Mouse (Mus musculus) Muller cell, postnatal 12 days (primary cell): ENCODE results near the gene Col9a2.

Experiments
- DNase-seq: peaks from one replicate; pipeline ENCODE4 v3.0.0-alpha.2; 2015; ENCODE audit errors: inconsistent ontology term

Gene Col9a2

DNA sequence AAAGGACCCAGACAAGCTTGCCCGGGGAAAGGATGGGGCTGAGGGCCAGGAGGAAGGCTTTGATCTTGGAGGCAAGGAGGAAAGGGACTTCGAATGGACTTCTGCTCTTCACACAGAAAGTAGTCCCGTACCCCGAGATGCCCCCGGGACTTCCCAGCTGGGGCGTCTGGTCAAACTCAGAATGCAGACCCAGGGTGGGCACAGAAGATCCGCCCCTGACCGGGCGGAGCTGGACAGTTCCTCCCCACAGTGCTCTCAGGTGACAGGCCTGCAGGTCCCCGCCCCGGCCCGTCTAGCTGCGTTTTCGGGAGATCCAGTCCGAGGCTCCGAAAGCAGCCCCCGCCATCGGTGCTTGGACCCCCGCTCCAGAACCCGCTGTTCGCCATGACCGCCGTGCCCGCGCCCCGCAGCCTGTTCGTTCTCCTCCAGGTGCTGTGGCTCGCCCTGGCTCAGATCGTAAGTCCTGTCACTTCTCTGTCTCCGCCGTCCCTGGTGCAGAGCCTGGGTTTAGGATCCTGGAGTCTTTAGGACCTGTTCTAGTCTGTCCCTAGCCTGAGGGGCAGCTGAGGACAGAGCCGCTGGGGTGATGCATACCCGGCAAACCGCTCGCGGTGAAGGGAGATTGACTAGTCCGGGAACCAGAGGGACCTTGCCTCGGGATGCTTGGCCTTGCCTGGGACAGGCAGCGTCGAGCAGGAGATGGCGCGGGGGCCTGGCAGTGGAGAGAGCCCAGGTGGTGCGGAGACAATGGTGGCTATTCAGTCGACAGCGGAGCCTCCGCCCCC lies at the start of gene Col9a2:
Col9a2 (plus strand) TSS at position 55 of the 785 bp plus-strand sequence.
- peak; percentile 68 for DNase-seq

DNA sequence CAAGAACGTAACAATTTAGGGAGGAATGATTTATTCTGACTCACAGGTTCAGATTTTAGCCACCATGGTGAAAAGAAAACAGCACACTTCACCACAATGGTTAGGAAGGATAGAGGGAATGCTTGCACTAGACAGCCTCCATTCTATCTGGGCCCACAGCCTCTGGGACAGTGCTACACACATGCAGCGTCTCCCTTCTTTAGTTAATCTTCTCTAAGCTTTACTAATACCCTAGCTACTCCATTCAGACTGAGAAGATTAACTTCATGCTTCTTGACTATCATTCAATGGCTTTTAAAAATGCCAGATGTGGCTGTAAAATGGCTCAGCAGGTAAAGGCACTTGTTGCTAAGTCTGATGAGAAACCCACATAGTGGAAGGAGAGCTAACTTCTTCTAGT lies 46.9 kb upstream of the Col9a2 start:
- DNase-seq, result no peak

DNA sequence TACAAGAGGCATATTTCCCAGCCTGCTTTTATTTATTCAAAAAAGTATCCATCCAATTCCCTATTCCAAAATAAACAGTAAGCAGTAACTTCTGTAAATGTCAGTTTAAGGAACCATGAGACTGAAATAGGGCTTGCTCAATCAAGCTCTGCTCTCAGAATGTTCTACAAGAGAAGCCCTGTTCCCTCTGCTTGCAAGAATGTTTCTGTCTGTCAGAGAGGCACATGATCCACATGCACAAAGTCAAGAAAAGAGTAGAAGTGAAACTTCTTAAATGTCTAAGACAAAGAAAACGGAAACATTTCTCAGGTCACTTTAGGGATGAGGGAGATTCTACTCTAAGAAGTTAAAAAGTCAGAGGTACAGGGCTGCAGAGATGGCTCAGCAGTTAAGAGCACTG lies 46.2 kb upstream of the Col9a2 start:
- no peak for DNase-seq

DNA sequence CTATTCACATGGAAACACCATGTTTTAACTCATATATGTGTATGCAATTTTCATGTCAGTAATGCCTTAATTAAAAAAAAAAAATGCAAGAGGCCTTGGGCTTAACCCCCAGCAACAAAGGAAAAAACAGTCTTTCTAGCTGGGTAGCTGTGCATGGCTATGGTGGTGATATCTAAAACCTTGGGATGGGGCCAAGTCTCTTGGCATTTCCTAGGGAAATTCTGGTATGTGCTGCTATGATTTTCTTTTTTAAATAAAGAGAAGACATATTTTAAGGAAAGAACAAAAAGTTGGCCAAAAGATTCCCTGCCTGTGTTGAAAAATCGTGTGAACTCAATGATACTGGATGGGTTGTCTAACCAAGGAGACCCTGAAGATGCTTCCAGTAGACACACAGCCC lies 43.3 kb upstream of the Col9a2 start:
- no peak for DNase-seq

DNA sequence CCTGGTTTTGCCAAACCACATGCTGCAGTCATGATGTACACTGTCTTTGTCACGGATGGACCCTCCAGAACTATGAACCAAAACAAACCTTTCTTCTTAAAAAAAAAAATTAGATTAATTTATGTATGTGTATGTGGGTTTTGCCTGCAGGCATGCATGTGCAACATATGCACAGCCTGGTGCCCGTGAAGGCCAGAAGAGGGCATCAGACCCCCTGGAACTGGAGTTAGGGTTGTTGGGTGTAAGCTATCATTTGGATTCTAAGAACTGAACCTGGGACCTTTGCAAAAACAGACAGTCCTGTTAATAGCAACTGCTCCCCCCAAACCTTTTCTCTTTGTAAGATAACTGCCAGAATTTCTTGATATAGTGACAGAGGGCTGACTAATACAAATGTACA lies 38.1 kb upstream of the Col9a2 start:
- no peak for DNase-seq

DNA sequence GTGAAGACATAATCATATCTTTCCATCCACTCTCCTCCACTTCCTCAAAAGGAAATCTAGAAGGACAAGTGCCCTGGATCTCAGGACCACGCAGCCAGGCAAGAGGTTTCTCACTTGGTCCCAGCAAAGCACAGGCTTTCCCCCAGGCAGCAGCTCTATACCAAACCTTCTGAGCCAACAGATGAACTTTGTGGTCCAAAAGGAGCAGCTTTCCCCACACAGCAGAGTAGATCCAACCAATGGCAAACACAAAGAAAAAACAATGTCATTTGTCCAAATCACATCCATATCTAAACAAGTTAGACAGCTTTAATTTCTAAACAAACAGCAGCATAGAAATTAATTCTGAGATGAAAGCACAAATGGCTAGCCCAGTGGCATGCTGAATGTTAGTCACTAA lies 37.5 kb upstream of the Col9a2 start:
- no peak for DNase-seq

DNA sequence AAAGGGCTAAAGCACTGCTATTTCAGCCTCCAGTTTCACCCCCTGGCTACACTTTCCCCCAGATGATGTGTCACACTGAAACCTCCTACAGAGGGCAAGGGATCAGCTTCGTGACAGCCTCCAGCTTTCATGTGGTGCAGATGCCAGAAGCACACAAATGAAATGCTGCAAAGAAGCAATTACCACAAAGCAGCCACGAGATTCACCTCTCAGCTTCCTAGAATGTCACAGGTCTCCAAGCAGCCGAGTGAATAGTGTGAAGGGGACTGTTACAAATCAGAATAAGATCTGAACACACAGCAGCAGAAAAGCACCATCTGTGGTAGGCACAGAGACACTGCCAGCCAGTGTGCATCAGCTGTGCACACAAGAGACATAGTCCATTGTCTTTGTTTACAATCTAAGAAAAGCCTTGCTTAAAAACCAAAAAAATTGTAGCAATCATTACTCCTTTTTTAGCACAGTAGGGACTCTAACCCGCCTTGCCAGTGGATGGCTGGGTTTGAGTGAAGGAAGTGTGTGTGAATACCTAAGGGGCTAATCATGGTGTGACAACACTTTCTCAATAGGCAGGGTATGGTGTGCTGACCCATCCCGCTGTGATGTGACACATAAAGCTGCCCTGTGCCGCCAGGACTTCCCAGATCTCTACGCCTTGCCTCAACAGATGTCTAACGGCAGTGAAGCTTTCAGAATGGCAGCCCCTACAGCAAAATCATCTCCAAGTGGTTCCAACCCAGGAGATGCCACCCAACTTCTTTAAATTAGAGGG lies 36.6 kb upstream of the Col9a2 start:
- peak; percentile 86 for DNase-seq

DNA sequence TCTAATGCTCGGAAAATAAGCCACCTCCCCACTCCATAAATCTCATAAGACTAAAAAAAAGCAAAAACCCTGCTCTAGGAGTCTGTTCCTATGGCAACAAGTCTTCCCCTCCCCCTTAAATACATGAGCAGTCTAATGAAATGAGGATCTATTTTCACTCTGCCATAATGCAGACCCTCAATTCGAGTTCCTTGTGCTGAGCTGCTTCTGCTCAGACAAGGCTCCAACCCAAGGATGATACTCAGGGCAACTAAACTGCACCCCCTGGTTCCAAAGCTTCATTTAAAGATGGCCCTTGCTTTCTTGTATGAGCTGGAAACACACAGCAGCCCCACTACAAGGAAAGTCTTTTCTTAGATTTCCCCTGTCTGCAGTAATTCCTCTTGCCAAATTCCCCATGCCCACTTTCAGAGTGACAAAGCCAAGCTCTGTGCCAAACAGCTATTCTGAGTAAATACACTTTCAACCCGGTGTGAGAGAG lies 35.5 kb upstream of the Col9a2 start:
- peak; percentile 62 for DNase-seq

DNA sequence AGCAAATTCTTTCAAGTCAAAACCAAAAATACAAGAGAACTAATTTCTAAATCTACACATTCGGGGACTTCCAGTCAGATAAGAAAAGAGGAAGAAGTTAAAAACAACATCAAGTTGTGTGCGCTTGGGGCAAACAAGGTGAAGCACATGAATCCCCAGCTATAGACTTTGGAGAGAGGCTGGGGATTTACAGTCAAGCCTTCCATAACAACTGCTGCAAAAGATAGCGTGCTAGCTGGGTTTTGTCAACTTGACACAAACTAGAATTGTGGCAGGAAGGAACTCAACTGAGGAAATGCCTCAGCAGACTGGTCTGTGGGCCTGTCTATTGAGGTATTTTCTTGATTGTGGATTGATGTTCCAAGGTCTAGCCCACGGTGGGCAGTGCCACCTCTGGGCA lies 34.5 kb upstream of the Col9a2 start:
- DNase-seq, result no peak

DNA sequence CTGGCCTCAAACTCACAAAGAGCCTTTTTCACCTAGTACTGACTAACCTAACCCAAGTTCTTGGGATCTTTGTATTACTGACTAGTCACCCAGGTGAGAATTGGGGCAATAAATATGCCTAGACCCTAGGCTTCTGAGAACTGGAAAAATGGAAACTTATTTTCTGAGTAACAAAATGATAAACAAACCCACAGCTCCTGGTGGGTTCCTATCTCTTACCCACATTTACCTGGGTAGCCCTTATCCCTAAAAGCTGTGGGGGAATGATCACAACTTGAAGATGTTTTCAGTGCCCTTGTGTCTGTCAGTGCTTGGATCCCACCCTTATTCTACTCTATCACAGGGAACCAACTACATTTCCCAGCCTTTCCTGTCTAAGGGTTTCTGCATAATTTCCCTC lies 32.2 kb upstream of the Col9a2 start:
- no peak for DNase-seq

DNA sequence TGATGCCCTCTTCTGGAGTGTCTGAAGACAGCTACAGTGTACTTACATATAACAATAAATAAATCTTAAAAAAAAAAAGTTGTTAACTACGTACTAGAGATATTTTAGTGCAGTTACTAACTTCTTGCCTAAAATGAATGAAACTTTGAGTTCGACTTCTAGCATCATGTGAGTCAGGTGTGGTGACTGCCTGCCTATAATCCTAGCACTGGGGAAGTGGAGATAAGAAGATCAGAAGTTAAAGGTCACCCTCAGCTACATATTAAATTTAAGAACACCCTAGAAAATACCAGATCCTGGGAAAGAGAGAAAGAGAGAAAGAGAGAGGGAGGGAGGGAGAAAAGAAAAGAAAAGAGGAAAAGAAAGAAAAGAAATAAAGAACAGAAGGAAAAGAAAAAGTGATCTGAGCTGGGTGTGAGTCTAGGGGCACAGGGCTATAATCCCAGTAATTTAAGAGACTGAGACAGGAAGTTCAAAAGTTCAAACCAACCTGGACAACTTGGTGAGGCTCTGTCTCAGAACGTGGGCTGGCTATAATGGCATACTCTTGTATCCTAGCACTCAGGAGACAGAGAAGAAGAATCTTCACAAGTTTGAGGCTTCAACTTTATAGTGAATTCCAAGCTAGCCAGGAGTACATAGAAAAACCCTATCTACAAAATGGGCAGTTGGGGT lies 31.0 kb upstream of the Col9a2 start:
- DNase-seq, result no peak

DNA sequence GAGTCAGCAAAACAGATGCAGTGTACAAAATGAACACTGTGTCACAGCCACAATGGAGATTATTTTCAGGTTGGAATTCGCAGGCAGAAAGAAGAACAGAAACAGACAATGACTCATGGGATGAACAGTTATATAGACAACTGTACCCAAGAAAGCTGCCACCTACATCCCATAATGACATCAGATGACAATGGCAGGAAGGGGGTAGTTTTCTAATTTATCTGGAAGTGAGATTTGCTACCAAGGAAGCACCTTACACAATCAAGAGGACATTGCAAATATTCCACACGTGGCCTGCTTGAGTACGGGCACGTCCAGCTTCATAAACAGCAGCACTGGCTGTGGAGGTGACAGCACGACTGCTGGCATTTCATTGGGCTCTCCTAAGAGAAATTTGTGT lies 30.0 kb upstream of the Col9a2 start:
- DNase-seq, result peak; percentile 35

DNA sequence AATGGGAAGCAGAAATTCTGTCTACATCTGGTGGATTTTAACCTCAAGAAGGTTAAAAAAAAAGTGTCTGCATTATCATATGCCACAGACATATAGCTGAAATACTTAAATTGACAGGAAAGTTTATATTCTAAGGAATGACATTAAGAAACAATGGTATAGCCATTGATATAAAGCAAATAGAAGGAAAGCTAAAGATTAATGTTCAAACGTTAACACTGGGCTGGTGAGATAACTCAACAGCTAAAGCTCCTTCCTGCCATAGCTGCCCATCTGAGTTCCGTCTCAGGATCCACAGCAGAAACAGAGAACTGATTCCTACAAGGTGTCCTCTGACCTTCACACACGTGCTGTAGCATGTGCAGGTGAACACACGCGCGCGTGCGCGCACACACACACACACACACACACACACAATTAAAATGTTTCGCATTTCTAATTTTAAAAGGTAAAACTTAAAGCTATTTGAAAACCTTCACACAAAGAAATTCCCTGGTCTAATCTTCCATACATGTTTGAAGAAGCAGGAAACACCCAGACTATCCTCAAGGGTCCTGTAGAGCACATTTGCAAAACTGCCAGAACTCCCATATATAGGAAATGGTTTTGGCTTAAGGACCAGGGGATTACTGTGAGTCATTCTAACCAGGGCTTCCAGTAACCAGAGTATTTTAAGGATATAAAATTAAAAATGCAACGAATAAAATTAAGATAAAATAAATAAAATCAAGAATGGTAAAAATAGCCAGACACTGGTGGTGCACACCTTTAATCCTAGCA lies 28.2 kb upstream of the Col9a2 start:
- DNase-seq, result no peak

DNA sequence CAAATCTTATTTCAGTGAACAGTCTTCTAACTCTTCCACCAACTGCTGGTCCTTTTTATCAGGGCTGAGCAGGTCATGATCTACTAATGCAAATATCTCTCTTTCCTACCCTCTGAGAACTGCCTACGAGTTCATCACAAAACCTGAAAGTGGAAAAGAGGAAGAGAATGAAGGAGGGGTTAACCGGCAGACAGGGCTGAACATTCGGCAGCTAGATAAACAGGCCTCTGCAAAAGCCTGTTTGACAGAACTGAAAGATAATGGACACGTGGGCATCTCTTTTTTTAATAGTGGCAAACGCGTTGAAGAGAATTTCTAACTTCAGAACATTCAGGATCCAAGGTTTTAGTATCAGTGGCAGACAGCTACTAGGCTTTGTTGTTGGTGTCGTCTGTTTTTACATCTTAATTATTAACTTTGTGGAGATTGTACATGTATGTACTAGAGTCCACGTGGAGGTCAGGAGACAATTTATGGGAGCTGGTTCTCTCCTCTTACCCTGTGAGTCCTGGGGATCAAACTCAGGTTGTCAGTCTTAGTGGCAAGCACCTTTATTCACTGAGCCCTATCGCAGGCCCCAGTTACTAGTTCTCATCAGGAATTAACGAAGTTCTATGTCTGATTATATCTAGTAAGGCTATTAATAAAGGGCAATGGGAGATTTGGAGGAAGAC lies 24.5 kb upstream of the Col9a2 start:
- DNase-seq, result no peak

DNA sequence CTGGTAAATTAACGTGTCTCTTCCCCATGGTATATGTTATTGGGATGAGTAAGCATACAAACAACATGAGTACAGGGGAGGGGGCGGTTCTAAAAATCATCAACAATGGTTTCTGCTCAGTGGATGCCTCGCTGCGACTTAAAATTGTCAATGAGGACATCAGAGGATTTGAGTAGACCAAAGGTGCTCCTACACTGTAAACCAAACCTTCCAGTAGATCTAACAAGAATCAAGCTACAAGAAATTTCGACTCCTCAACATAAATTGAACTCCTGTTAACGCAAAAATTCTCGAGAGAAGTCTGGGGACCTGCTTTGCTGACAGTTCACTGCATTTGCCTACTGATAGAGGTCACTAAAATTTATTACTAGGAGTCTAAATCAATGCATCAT lies 23.9 kb upstream of the Col9a2 start:
- DNase-seq, result no peak

DNA sequence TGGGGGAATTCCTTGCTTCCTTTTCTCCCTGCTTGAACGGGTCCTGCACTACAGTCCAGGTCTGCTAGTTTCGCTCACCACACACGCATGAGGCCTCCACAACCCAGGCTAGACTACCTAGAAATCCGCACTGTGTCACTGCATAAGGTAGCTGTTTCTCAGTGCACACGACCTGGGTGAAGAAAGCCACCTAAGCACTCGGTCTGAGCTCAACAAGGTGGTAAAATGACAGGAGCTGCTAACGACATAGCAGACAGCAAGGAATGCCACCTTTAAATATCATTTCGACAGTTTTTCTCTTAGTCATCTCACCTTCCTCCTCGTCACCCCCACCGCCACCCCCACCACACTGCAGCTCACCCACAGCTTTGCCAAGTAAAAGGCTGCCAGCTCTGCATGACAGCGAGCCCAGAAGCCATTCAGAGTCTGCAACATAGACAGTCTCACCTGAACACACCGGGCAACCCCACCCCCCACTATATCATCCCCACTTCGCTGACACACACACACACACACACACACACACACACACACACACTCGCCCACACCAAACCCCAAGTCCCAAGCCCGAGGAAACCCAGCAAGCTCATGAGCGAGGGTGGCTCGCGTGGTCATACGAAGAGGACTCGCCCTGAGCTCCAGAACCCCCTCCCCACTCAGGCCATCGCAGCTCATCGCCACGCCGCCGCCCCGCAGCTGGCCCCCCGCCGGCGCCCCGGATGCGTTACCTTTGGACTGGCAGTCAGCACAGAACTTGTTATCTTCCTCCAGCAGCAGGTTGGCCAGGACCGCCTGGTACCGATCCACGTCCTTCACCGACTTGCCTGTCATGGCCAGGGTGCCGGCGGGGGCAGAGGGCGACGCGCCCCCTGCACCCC lies 22.9 kb upstream of the Col9a2 start:
- no peak for DNase-seq

DNA sequence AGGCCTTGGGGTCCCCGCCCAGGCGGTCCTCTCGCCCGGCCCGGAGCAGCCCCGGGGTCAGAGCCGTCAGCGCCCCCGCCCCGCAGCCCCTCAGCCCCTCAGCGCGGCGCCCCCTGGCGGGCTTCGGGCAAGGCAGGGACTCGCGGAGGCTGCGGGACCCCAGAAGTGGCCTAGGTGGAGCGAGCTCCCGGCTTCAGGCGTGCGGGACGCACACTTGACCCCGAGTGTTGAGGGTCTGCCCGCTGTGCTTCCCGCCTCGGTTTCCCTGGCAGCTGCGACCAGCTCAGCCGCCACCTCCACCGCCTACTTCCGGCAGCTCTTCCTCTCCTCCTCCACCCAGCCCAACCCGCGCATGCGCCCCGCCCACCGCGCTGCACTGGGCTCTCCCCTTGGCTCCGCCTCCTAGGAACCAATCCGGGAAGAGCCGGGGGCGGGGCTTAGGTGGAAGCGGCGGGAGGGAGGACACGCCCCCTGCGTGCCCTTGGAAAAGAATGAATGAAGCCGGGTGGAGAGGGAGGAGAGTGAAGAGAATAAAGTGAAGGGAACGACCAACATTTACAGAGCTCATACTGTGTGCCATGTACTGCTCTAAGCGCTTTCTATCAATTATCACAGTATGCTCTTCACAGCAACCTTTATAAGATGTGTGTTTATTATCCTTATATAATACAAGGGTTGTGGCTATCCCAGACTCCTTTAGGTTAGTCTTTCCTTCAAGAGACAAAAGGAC lies 22.1 kb upstream of the Col9a2 start, which contains the start of gene Smap2:
Smap2 (minus strand) TSS at position 320 of the 730 bp plus-strand sequence.
- DNase-seq, result peak; percentile 99

DNA sequence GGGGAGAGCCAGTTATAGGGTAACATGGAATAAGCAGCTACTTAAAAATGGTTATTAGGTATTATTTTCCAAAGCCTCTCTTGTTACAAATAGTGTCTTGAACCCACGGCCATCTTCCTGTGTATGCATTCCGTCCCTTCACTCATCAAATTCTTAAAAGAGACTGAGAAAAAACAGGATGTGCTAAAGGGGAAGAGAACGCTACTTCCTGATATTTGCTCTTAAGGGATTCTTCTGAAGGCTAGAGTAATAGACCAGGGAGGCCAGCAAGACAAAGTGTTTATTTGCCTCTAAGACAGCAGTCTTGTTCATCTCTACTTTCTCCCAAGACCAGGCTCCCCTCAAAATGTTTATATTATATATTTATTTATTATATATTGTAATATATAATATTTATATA lies 20.9 kb upstream of the Col9a2 start:
- no peak for DNase-seq

DNA sequence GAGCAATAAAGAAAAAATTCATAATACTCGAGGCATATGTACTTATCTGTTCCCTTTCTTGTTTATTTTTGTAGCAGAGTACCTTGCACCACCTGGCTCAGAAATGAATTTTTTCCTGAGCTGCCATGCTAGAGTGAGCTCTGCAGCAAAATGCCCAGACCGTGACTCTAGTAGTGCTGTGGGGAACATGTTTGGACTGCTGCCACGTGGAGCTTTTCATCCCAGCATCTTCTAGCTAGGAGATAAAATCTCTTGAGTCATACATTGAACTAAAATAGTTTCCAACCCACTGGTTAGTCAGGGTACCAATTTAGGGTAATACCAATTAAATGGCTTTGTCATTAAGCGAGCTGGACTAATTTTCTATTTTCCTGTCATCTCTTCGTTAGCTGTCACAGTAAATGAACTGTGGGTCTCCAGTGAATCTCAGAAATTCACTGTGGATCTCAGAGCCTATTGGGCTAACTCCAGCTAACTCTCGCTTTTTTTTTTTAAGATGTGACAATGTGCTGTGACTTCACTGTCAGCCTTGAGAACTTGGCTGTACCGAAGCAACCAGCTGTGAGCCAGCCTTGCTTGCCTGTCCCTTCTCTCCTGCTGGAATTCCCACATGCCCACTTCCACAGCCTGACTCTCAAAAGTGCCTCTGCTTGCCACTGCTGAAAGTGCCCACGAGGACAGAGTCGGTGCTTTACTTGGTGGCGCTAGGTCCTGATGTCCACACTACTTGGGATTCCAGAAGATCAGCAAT lies 19.0 kb upstream of the Col9a2 start:
- DNase-seq, result peak; percentile 94
